Mouse (Mus musculus): Measurements from ENCODE around the gene Shmt1. TPM values are rescaled to one million over a fixed set of nuclear protein-coding genes. Genes with fewer than 3 reads are reported as not detected.

The Shmt1 gene
- polyA plus RNA-seq, 1 experiment = 6.6 TPM

GRCm38 (mm10) chr11:60774158-60774689 lies 37.3 kb downstream of the Shmt1 start:
- Histone ChIP-seq H3K4me3 (no peak overlapping the region), H3K36me3 (ENCODE audit: control insufficient read depth, insufficient read depth) (no peaks in the 10 kb centered on the region), H3K4me2 (ENCODE audit: low read depth) (no peak overlapping the region), H3K27me3 (ENCODE audit: control insufficient read depth, insufficient read depth, insufficient read length) (no peaks in the 10 kb centered on the region), H3K79me2 (ENCODE audit: control insufficient read depth, insufficient read depth) (peaks cover 77% of the 10 kb centered on the region), H3ac (ENCODE audit: control insufficient read depth, insufficient read length) (no peak overlapping the region)
- TF ChIP-seq USF1 (IDR thresholded peaks at IDR 0.05; ENCODE audit: low read depth) (no peak), SRF (IDR thresholded peaks at IDR 0.05; ENCODE audit: control insufficient read depth, insufficient read length, low read depth) (no peak), CEBPB (IDR thresholded peaks at IDR 0.05; ENCODE audit: insufficient read depth, poor library complexity, severe bottlenecking) (no peak), TCF12 (IDR thresholded peaks at IDR 0.05; ENCODE audit: insufficient read depth, poor library complexity, severe bottlenecking) (no peak), MYOG (IDR thresholded peaks at IDR 0.05; ENCODE audit: control insufficient read depth in 1 of 3, insufficient read depth in 1 of 3, insufficient read length in 2 of 3, low read depth in 2 of 3) (no peak), TCF3 (IDR thresholded peaks at IDR 0.05; ENCODE audit: insufficient read length, low read depth) (no peak), MAX (IDR thresholded peaks at IDR 0.05; ENCODE audit: low read depth) (no peak), REST (IDR thresholded peaks at IDR 0.05; ENCODE audit: insufficient read depth, insufficient read length) (no peak), POLR2AphosphoS2 (IDR thresholded peaks at IDR 0.05; ENCODE audit: insufficient read length, low read depth) (no peak), E2F4 (IDR thresholded peaks at IDR 0.05; ENCODE audit: insufficient read depth) (no peak), POLR2A (IDR thresholded peaks at IDR 0.05; ENCODE audit: insufficient read length, low read depth) (no peak), MYOD1 (IDR thresholded peaks at IDR 0.05; ENCODE audit: control insufficient read depth in 1 of 3, insufficient read length in 2 of 3, low read depth in 2 of 3) (no peak)

GRCm38 (mm10) chr11:60772161-60772560 lies 39.4 kb downstream of the Shmt1 start:
- peaks cover 65% of the 10 kb centered on the region for H3K79me2 ChIP-seq (ENCODE audit: control insufficient read depth, insufficient read depth)
- no peak overlapping the region for H3K4me2 ChIP-seq (ENCODE audit: low read depth)
- H3K27me3 ChIP-seq (ENCODE audit: control insufficient read depth, insufficient read depth, insufficient read length) = no peaks in the 10 kb centered on the region
- no peak overlapping the region for H3K4me3 ChIP-seq
- TF ChIP-seq POLR2AphosphoS2 (IDR thresholded peaks at IDR 0.05; ENCODE audit: insufficient read length, low read depth) (no peak), REST (IDR thresholded peaks at IDR 0.05; ENCODE audit: insufficient read depth, insufficient read length) (no peak), SRF (IDR thresholded peaks at IDR 0.05; ENCODE audit: control insufficient read depth, insufficient read length, low read depth) (no peak), TCF3 (IDR thresholded peaks at IDR 0.05; ENCODE audit: insufficient read length, low read depth) (no peak), CEBPB (IDR thresholded peaks at IDR 0.05; ENCODE audit: insufficient read depth, poor library complexity, severe bottlenecking) (no peak), USF1 (IDR thresholded peaks at IDR 0.05; ENCODE audit: low read depth) (no peak), MYOG (IDR thresholded peaks at IDR 0.05; ENCODE audit: control insufficient read depth in 1 of 3, insufficient read depth in 1 of 3, insufficient read length in 2 of 3, low read depth in 2 of 3) (no peak), E2F4 (IDR thresholded peaks at IDR 0.05; ENCODE audit: insufficient read depth) (no peak), TCF12 (IDR thresholded peaks at IDR 0.05; ENCODE audit: insufficient read depth, poor library complexity, severe bottlenecking) (no peak), POLR2A (IDR thresholded peaks at IDR 0.05; ENCODE audit: insufficient read length, low read depth) (no peak), MAX (IDR thresholded peaks at IDR 0.05; ENCODE audit: low read depth) (no peak), MYOD1 (IDR thresholded peaks at IDR 0.05; ENCODE audit: control insufficient read depth in 1 of 3, insufficient read length in 2 of 3, low read depth in 2 of 3) (no peak)
- H3ac ChIP-seq (ENCODE audit: control insufficient read depth, insufficient read length) = no peak overlapping the region
- H3K36me3 ChIP-seq (ENCODE audit: control insufficient read depth, insufficient read depth) = no peaks in the 10 kb centered on the region

- TF ChIP-seq CEBPB (IDR thresholded peaks at IDR 0.05; ENCODE audit: insufficient read depth, poor library complexity, severe bottlenecking) = no peak
- no peak for TF ChIP-seq REST (IDR thresholded peaks at IDR 0.05; ENCODE audit: insufficient read depth, insufficient read length)
- TF ChIP-seq E2F4 (IDR thresholded peaks at IDR 0.05; ENCODE audit: insufficient read depth) = no peak
- no peak for TF ChIP-seq POLR2AphosphoS2 (IDR thresholded peaks at IDR 0.05; ENCODE audit: insufficient read length, low read depth)
- TF ChIP-seq TCF12 (IDR thresholded peaks at IDR 0.05; ENCODE audit: insufficient read depth, poor library complexity, severe bottlenecking) = no peak
- Histone ChIP-seq H3K36me3 (ENCODE audit: control insufficient read depth, insufficient read depth) (no peaks in the 10 kb centered on the region), H3K4me2 (ENCODE audit: low read depth) (no peak overlapping the region)
Observed at GRCm38 (mm10) chr11:60770776-60771175, 40.7 kb downstream of the Shmt1 start.

GRCm38 (mm10) chr11:60769322-60769721 lies 42.2 kb downstream of the Shmt1 start:
- no peak for TF ChIP-seq MYOD1 (IDR thresholded peaks at IDR 0.05; ENCODE audit: control insufficient read depth in 1 of 3, insufficient read length in 2 of 3, low read depth in 2 of 3)
- no peak for TF ChIP-seq REST (IDR thresholded peaks at IDR 0.05; ENCODE audit: insufficient read depth, insufficient read length)
- no peak for TF ChIP-seq SRF (IDR thresholded peaks at IDR 0.05; ENCODE audit: control insufficient read depth, insufficient read length, low read depth)
- TF ChIP-seq MYOG (IDR thresholded peaks at IDR 0.05; ENCODE audit: control insufficient read depth in 1 of 3, insufficient read depth in 1 of 3, insufficient read length in 2 of 3, low read depth in 2 of 3) = no peak
- no peak for TF ChIP-seq TCF3 (IDR thresholded peaks at IDR 0.05; ENCODE audit: insufficient read length, low read depth)
- TF ChIP-seq POLR2A (IDR thresholded peaks at IDR 0.05; ENCODE audit: insufficient read length, low read depth) = no peak
- no peak for TF ChIP-seq USF1 (IDR thresholded peaks at IDR 0.05; ENCODE audit: low read depth)
- TF ChIP-seq TCF12 (IDR thresholded peaks at IDR 0.05; ENCODE audit: insufficient read depth, poor library complexity, severe bottlenecking) = no peak
- TF ChIP-seq CEBPB (IDR thresholded peaks at IDR 0.05; ENCODE audit: insufficient read depth, poor library complexity, severe bottlenecking) = no peak
- TF ChIP-seq MAX (IDR thresholded peaks at IDR 0.05; ENCODE audit: low read depth) = no peak
- TF ChIP-seq E2F4 (IDR thresholded peaks at IDR 0.05; ENCODE audit: insufficient read depth) = no peak
- TF ChIP-seq POLR2AphosphoS2 (IDR thresholded peaks at IDR 0.05; ENCODE audit: insufficient read length, low read depth) = no peak
- H3ac ChIP-seq (ENCODE audit: control insufficient read depth, insufficient read length) = no peak overlapping the region
- no peaks in the 10 kb centered on the region for H3K36me3 ChIP-seq (ENCODE audit: control insufficient read depth, insufficient read depth)

More at GRCm38 (mm10) chr11:60770776-60771175, 40.7 kb downstream of the Shmt1 start:
- Histone ChIP-seq H3K4me3 (no peak overlapping the region), H3ac (ENCODE audit: control insufficient read depth, insufficient read length) (no peak overlapping the region), H3K27me3 (ENCODE audit: control insufficient read depth, insufficient read depth, insufficient read length) (no peaks in the 10 kb centered on the region), H3K79me2 (ENCODE audit: control insufficient read depth, insufficient read depth) (peaks cover 58% of the 10 kb centered on the region)

More at GRCm38 (mm10) chr11:60769322-60769721, 42.2 kb downstream of the Shmt1 start:
- H3K4me2 ChIP-seq (ENCODE audit: low read depth) = no peak overlapping the region
- no peaks in the 10 kb centered on the region for H3K27me3 ChIP-seq (ENCODE audit: control insufficient read depth, insufficient read depth, insufficient read length)
- peaks cover 43% of the 10 kb centered on the region for H3K79me2 ChIP-seq (ENCODE audit: control insufficient read depth, insufficient read depth)
- no peak overlapping the region for H3K4me3 ChIP-seq

All from myocyte (in vitro differentiated cells).